Comparison of ENCODE assay signal across 19 mouse cellular contexts in genomic region chr17:86261067-86261466, GRCm38 (mm10).
DNase-seq lines count a peak whose midpoint lies in the region; ATAC-seq and TF ChIP-seq lines count a peak whose summit lies in the region.
"Had no signal": no experiment of that assay in that cellular context is flagged by ENCODE, and none has a peak within 500 bp of the region (broad histone marks: within the 10 kb centered on the region; RNA-seq: fewer than 3 reads in every experiment).

No protein-coding gene starts in this region.

- H3K27me3 ChIP-seq in heart, embryonic 13.5 days (replicated peaks): no peaks in the 10 kb centered on the region
- no peaks in the 10 kb centered on the region for H3K27me3 ChIP-seq in heart, adult 2 months (ENCODE audit: control insufficient read depth, insufficient read depth, low read length)
- H3K27me3 ChIP-seq in kidney, postnatal 0 days (ENCODE audit: insufficient read depth, low read length): no peaks in the 10 kb centered on the region
- no peaks in the 10 kb centered on the region for H3K27me3 ChIP-seq in midbrain, postnatal 0 days (ENCODE audit: insufficient read depth, low read length)
- no peaks in the 10 kb centered on the region for H3K27me3 ChIP-seq in midbrain, embryonic 16.5 days (ENCODE audit: control insufficient read depth, insufficient read depth, low read depth, low read length)
- no peaks in the 10 kb centered on the region for H3K27me3 ChIP-seq in neural tube, embryonic 15.5 days (replicated peaks)
- H3K27me3 ChIP-seq: CH12.LX; embryonic facial prominence, embryonic 15.5 days; lung, embryonic 15.5 days had no signal

- peak overlapping the region; percentile 58 for H3K27ac ChIP-seq in heart, embryonic 13.5 days (replicated peaks)
- no peak overlapping the region for H3K27ac ChIP-seq in heart, adult 2 months
- H3K27ac ChIP-seq in kidney, postnatal 0 days: no peak overlapping the region
- H3K27ac ChIP-seq in midbrain, postnatal 0 days (ENCODE audit: low read depth, low read length): no peak overlapping the region; the same call in 1 of the 2 replicates
- H3K27ac ChIP-seq in midbrain, embryonic 16.5 days (ENCODE audit: low read length): no peak overlapping the region
- H3K27ac ChIP-seq in neural tube, embryonic 15.5 days (replicated peaks): peak overlapping the region; percentile 29; the same call in 1 of the 2 replicates
- H3K27ac ChIP-seq: embryonic facial prominence, embryonic 15.5 days; lung, embryonic 15.5 days; midbrain, embryonic 10.5 days had no signal

- 30% methylated on average over 8 of the region's 8 CpGs for WGBS in heart, embryonic 13.5 days
- WGBS in heart, adult 2 months: 37% methylated on average over 8 of the region's 8 CpGs
- WGBS in kidney, postnatal 0 days: 25% methylated on average over 8 of the region's 8 CpGs
- WGBS in midbrain, postnatal 0 days: 59% methylated on average over 8 of the region's 8 CpGs
- 61% methylated on average over 8 of the region's 8 CpGs for WGBS in midbrain, embryonic 16.5 days
- WGBS in neural tube, embryonic 15.5 days: 41% methylated on average over 8 of the region's 8 CpGs

- no peak overlapping the region for H3K9ac ChIP-seq in heart, embryonic 13.5 days
- no peak overlapping the region for H3K9ac ChIP-seq in heart, adult 2 months (ENCODE audit: low read depth, low read length)
- H3K9ac ChIP-seq in kidney, postnatal 0 days (ENCODE audit: low read depth, low read length): no peak overlapping the region
- no peak overlapping the region for H3K9ac ChIP-seq in midbrain, postnatal 0 days (replicated peaks; ENCODE audit: low read length, poor library complexity, severe bottlenecking)
- no peak overlapping the region for H3K9ac ChIP-seq in midbrain, embryonic 16.5 days (ENCODE audit: low read depth, low read length)
- H3K9ac ChIP-seq in neural tube, embryonic 15.5 days (replicated peaks): no peak overlapping the region
- H3K9ac ChIP-seq: embryonic facial prominence, embryonic 15.5 days; lung, embryonic 15.5 days had no signal

- no peak for TF ChIP-seq EP300 in heart, adult 2 months (IDR thresholded peaks at IDR 0.05; ENCODE audit: insufficient read depth, low read depth, low read length)

- H3K4me1 ChIP-seq in heart, embryonic 13.5 days: peaks cover 43% of the 10 kb centered on the region
- H3K4me1 ChIP-seq in heart, adult 2 months (ENCODE audit: control insufficient read depth, insufficient read depth, low read length): peaks cover 9% of the 10 kb centered on the region
- H3K4me1 ChIP-seq in kidney, postnatal 0 days (replicated peaks; ENCODE audit: insufficient read depth, low read length): peaks cover 4% of the 10 kb centered on the region
- H3K4me1 ChIP-seq in midbrain, postnatal 0 days (ENCODE audit: insufficient read depth, low read length): no peaks in the 10 kb centered on the region
- H3K4me1 ChIP-seq in midbrain, embryonic 16.5 days (ENCODE audit: control insufficient read depth, insufficient read depth, low read length): peaks cover 4% of the 10 kb centered on the region; the same call in 1 of the 2 replicates
- peaks cover 46% of the 10 kb centered on the region for H3K4me1 ChIP-seq in neural tube, embryonic 15.5 days
- H3K4me1 ChIP-seq: midbrain, embryonic 10.5 days had no signal

- no peak for ATAC-seq in heart, embryonic 13.5 days (ENCODE audit: extremely low read depth, insufficient number of reproducible peaks, low FRiP score, low TSS enrichment)
- ATAC-seq in kidney, postnatal 0 days (replicated peaks; ENCODE audit: low FRiP score, low read depth): no peak
- ATAC-seq in midbrain, postnatal 0 days (ENCODE audit: low FRiP score): no peak
- no peak for ATAC-seq in midbrain, embryonic 16.5 days
- no peak for ATAC-seq in neural tube, embryonic 15.5 days (ENCODE audit: low FRiP score)
- ATAC-seq: activated CD4-positive, CD25-positive, alpha-beta regulatory T cell, adult 4 months; intestine, embryonic 16.5 days had no signal

- no peak for TF ChIP-seq POLR2A in heart, adult 2 months (IDR thresholded peaks at IDR 0.05; ENCODE audit: insufficient read depth, low read depth, low read length)

- intact Hi-C loops in heart, adult 2 months (cut with DNase I): no loop called here

- H3K4me3 ChIP-seq in heart, embryonic 13.5 days: no peak overlapping the region
- H3K4me3 ChIP-seq in heart, adult 2 months: no peak overlapping the region
- no peak overlapping the region for H3K4me3 ChIP-seq in kidney, postnatal 0 days (replicated peaks; ENCODE audit: low read depth, low read length)
- no peak overlapping the region for H3K4me3 ChIP-seq in midbrain, postnatal 0 days (ENCODE audit: low read depth, low read length)
- no peak overlapping the region for H3K4me3 ChIP-seq in midbrain, embryonic 16.5 days (ENCODE audit: low read depth, low read length)
- no peak overlapping the region for H3K4me3 ChIP-seq in neural tube, embryonic 15.5 days (replicated peaks)
- H3K4me3 ChIP-seq: embryonic facial prominence, embryonic 15.5 days; lung, embryonic 15.5 days; midbrain, embryonic 10.5 days had no signal

- 0 out of 2 replicates have a peak overlapping the region, but pooled peaks have one; percentile 24 for H3K4me2 ChIP-seq in heart, embryonic 13.5 days
- H3K4me2 ChIP-seq in kidney, postnatal 0 days (ENCODE audit: low read length): no peak overlapping the region
- H3K4me2 ChIP-seq in midbrain, postnatal 0 days (ENCODE audit: low read depth, low read length, poor library complexity, severe bottlenecking): no peak overlapping the region
- H3K4me2 ChIP-seq in midbrain, embryonic 16.5 days (ENCODE audit: low read length): no peak overlapping the region
- no peak overlapping the region for H3K4me2 ChIP-seq in neural tube, embryonic 15.5 days
- H3K4me2 ChIP-seq: embryonic facial prominence, embryonic 15.5 days; lung, embryonic 15.5 days had no signal

- no peak for DNase-seq in heart, adult 2 months
- DNase-seq in kidney, postnatal 0 days (ENCODE audit: low spot score): peak; percentile 68
- DNase-seq in kidney, adult 11 months: no peak
- peak; percentile 47 for DNase-seq in midbrain, postnatal 0 days (ENCODE audit: low spot score)
- DNase-seq in B cell, adult 2 months: no peak
- DNase-seq: gastrocnemius, postnatal 10 days; kidney, postnatal 36 days; layer of hippocampus, postnatal 36 days; right cerebral cortex, postnatal 25 days; thymus, postnatal 36 days had no signal

- H3K9me3 ChIP-seq in heart, embryonic 13.5 days: no peaks in the 10 kb centered on the region
- H3K9me3 ChIP-seq in kidney, postnatal 0 days (replicated peaks; ENCODE audit: low read length): no peaks in the 10 kb centered on the region
- H3K9me3 ChIP-seq in midbrain, postnatal 0 days (ENCODE audit: low read length): no peaks in the 10 kb centered on the region
- H3K9me3 ChIP-seq in midbrain, embryonic 16.5 days (replicated peaks; ENCODE audit: control insufficient read depth, low read length, poor library complexity, severe bottlenecking): no peaks in the 10 kb centered on the region
- no peaks in the 10 kb centered on the region for H3K9me3 ChIP-seq in neural tube, embryonic 15.5 days (replicated peaks)
- H3K9me3 ChIP-seq: embryonic facial prominence, embryonic 15.5 days; lung, embryonic 15.5 days; midbrain, embryonic 10.5 days had no signal

- H3K36me3 ChIP-seq in heart, embryonic 13.5 days: no peaks in the 10 kb centered on the region
- H3K36me3 ChIP-seq in heart, adult 2 months (ENCODE audit: control insufficient read depth, insufficient read depth, low read length): no peaks in the 10 kb centered on the region
- H3K36me3 ChIP-seq in kidney, postnatal 0 days (ENCODE audit: insufficient read depth, low read length): no peaks in the 10 kb centered on the region
- no peaks in the 10 kb centered on the region for H3K36me3 ChIP-seq in midbrain, postnatal 0 days (ENCODE audit: insufficient read depth, low read length)
- no peaks in the 10 kb centered on the region for H3K36me3 ChIP-seq in midbrain, embryonic 16.5 days (ENCODE audit: control insufficient read depth, insufficient read depth, low read length)
- H3K36me3 ChIP-seq in neural tube, embryonic 15.5 days: no peaks in the 10 kb centered on the region
- H3K36me3 ChIP-seq: embryonic facial prominence, embryonic 15.5 days; lung, embryonic 15.5 days; midbrain, embryonic 10.5 days had no signal

- TF ChIP-seq CTCF in heart, adult 2 months (IDR thresholded peaks at IDR 0.05): no peak
- no peak for TF ChIP-seq CTCF in kidney, postnatal 0 days (IDR thresholded peaks at IDR 0.05; ENCODE audit: low read depth)
- TF ChIP-seq CTCF in midbrain, postnatal 0 days (IDR thresholded peaks at IDR 0.05): no peak

- H3K79me2 ChIP-seq in heart, adult 2 months (replicated peaks; ENCODE audit: control insufficient read depth, insufficient read depth, low read length): peaks cover 2% of the 10 kb centered on the region; the same call in 1 of the 2 replicates

Comparison
In these comparisons a context has a peak if more than half of its experiments do, and no peak if none do; other contexts are left out.
1. H3K27ac ChIP-seq: peak in heart, embryonic 13.5 days (single experiment) and neural tube, embryonic 15.5 days (single experiment); none in heart, adult 2 months (single experiment), kidney, postnatal 0 days (single experiment), midbrain, postnatal 0 days (single experiment) and midbrain, embryonic 16.5 days (single experiment).
2. DNase-seq: peak in kidney, postnatal 0 days (single experiment) and midbrain, postnatal 0 days (single experiment); none in heart, adult 2 months (0 of 2), kidney, adult 11 months (single experiment) and B cell, adult 2 months (0 of 2).